Mouse (Mus musculus) forelimb bud, embryonic 11.5 days (tissue): Measurements from ENCODE around the gene Lamb3.

Experiments used
- DNase-seq: peaks from one replicate; pipeline ENCODE4 v3.0.0-alpha.2; 2012; ENCODE audit warnings: low read depth, low spot score

The Lamb3 gene

GRCm38 (mm10) chr1:193315705-193316357, 108.3 kb downstream of the Lamb3 start:
- DNase-seq: no peak

- no peak for DNase-seq
Measured at GRCm38 (mm10) chr1:193316358-193316750, 108.9 kb downstream of the Lamb3 start.

DNA sequence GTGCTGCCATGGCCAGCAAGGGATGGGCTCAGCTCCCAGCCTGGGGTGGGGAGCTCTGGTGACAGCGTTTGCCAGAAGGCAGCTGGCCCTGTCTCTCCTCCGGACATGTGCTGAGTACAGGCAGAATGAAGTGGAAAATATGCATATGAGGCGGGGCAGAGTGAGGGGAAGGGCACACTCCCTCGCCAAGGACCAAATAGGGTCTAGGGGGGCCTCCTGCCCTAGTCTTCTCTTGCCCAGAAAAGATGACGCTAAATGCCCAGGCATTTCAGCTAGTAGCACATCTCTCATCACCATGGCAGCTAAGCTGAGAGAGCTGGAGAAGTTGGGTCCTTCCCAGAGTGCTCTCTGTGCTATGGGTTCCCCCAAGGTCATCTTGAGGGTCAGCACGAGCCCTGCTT, 109.7 kb downstream of the Lamb3 start:
- DNase-seq: no peak

- no peak for DNase-seq
Measured at GRCm38 (mm10) chr1:193319721-193320120, 112.2 kb downstream of the Lamb3 start.

- no peak for DNase-seq
Measured at GRCm38 (mm10) chr1:193320398-193320797, 112.9 kb downstream of the Lamb3 start.

- no peak for DNase-seq
Measured at GRCm38 (mm10) chr1:193323686-193324085, 116.2 kb downstream of the Lamb3 start.

DNA sequence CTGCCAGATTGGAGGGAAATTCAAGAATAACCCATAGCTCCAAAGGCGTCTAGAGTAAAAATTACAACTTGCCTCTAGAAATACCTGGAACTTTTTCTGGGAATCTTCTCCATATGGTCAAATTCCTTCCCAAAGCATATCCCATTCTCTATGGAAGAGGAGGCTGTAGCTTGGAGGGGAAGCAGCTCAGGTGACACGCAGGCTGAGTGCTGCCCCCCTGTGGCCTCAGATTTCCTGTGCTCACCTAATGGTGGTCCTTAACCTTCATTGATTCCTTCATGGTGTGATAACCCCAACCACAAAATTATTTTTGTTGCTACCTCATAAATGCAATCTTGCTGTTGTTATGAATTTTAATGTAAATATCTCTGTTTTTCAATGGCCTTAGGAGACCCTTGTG, 116.7 kb downstream of the Lamb3 start:
- peak; percentile 25 for DNase-seq

DNA sequence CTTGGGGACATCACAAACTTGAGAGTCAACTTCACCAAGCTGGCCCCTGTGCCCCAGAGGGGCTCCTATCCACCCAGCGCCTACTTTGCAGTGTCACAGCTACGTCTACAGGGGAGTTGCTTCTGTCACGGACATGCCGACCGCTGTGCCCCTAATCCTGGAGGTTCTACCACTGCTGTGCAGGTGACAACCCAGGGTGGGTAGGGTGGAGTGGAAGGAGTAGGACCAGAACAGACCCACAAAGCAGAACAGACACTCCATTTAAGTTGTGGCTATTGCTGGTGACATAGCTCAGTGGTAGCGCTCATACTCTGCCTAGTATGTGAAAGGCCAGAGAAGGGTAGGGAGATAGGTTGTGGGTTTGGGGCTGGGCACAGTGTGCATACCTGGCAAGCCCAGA, 118.4 kb downstream of the Lamb3 start:
- no peak for DNase-seq

- no peak for DNase-seq
Measured at GRCm38 (mm10) chr1:193326456-193327145, 119.1 kb downstream of the Lamb3 start.

GRCm38 (mm10) chr1:193327216-193327615, 119.7 kb downstream of the Lamb3 start:
- no peak for DNase-seq

DNA sequence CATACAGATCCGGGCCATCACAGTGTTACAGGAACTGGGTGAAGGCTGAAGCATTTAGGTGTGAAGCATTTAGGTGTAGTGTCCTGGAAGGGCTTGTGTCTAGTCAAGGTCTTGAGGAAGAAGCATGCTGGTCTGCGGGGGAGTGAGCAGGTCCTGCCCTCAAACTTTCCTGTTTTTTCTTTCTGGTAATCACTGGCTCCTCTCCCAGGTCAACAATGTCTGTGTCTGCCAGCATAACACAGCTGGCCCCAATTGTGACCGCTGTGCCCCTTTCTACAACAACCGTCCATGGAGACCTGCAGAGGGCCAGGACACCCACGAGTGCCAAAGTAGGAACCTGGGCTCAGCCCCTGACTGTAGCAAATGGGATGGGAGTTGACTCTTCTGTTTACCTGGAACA, 120.2 kb downstream of the Lamb3 start:
- no peak for DNase-seq

DNA sequence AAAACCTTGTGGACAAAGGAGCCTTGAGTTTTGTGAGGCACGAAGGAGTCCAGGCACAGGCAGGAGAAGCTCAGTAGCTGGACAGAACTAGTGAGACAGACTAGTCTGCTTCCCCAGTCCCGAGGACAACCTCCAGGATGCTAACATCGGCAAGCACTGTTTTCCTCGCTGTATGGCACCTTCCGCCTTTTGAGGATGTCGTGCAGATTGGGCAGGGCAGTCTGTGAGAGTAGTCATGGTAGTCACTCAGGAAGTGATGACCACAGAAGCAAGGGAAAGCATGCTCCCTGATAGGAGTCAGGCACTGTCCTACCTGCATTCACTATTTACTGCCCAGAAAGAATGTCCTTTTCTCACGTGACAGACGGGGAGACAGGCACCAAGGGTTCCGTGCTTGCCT, 122.1 kb downstream of the Lamb3 start:
- DNase-seq: no peak

- peak; percentile 41 for DNase-seq
Measured at GRCm38 (mm10) chr1:193330172-193330571, 122.7 kb downstream of the Lamb3 start.

GRCm38 (mm10) chr1:193330626-193331025, 123.1 kb downstream of the Lamb3 start:
- no peak for DNase-seq

DNA sequence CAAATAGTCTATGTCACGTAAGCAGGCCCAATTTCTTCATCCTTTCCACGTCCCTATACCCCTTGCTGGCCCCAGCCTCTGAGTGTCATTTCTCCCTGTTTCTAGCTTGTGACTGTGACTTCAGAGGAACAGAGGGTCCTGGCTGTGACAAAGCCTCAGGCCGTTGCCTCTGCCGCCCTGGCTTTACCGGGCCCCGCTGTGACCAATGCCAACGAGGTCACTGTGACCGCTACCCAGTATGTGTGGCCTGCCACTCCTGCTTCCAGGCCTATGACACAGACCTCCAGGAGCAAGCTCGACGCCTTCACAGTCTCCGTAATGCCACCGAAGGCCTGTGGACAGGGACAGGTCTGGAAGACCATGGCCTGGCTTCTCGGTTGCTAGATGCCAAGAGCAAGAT, 124.5 kb downstream of the Lamb3 start:
- no peak for DNase-seq

GRCm38 (mm10) chr1:193332671-193333070, 125.2 kb downstream of the Lamb3 start:
- DNase-seq: no peak

DNA sequence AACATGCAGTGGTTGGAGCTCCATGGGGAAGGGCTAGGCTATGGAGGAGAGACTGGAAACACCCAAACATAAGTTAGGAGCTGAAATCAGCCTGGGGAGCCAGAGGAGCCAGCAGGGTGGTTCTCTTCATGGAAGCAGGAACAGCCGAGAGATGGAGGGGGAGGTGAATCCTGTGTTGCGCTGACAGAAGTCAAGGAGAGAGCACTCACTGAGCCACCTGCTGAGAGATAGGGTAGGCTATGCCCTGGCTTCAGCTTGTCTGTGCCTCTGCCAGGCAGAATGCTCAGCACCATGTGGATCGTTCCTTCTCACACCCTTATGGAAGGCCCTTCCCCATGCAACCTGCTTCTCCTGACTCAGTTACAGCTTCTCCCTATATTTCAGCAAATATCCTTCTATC, 126.3 kb downstream of the Lamb3 start:
- DNase-seq: no peak

DNA sequence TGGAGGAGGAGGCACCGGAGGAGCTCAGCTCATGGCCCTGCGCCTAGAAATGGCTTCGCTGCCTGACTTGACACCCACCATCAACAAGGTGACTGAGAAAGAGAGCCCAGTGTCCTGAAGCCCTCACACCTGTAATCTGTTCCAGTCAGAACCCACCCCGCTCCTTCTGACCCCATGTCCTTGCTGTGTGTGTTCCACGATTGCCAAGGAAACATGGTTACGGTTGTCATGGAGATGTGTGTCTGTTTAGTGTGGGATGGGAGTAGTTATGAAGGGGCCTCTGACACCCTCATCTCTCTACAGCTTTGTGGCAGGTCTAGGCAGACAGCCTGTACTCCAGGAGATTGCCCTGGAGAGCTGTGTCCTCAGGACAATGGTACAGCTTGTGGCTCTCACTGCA, 127.0 kb downstream of the Lamb3 start:
- DNase-seq: peak; percentile 27

GRCm38 (mm10) chr1:193336122-193337017, 128.9 kb downstream of the Lamb3 start:
- DNase-seq: no peak

DNA sequence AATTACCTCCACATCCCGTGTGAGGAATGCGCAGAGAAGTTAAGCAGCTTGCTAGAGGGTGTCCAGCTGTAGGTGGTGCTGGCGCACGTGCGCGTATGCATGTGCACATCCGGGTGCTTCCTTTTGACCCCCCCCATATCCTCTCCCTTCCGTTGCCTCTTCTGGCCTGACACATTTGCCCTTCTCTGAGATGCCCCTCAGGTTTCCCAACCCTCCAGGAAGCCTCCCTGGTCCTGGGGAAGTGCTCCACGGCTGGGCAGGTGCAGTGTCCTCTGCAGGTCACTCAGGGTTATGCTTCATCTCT, 129.5 kb downstream of the Lamb3 start:
- DNase-seq: no peak

DNA sequence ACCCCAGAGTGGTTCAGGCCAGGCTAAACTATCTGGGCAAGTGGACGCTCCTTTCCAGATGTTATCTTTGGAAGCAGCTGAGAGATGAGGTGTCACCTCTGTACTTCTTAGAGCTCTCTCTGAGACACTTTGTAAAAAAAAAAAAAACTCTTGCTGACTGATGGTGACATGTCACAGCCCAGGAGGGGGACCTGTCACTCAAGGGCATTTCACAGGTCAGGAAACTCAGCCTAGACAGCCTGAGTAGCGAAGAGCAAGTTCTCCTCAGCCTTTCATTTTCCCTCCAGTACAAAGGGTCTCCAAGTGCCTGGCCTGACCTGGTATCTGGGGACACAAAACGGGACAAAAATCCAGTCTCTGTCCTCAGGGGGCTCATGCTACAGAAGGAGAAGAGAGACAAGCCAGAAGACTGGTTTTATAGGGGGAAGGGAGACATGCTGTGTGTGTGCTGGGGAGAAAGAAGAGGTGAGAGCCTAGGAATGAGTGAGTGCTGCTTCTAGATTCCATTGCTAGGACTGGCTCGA, 130.3 kb downstream of the Lamb3 start:
- no peak for DNase-seq

DNA sequence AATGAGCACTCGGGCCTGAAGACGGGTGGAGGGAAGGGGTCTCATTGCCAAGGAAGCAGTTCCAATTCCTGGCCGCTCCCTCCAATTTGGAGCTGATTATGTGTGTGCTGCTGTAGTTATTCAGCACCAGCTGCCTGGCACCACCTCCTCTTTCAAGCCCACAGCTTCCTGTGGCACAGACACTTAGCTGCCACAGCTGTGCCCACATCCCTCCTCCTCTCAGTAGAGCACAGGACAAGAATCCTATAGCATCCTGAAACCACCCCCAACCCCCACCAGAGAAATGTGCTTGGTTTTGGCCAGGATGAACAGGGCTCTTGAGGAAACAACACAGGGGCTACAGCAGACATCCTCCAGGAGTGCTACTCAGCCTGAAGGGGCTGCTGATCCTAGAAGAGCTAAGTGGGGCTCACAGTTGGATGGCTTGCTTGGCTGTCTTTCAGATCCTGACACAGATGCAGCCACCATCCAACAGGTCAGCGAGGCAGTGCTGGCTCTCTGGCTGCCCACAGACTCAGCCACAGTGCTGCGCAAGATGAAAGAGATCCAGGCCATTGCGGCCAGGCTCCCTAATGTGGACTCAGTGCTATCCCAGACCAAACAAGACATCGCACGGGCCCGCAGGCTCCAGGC, 131.0 kb downstream of the Lamb3 start:
- no peak for DNase-seq
